Mouse (Mus musculus): ENCODE data around the gene Fuca2. TPM values are rescaled to one million over a fixed set of nuclear protein-coding genes. Genes with fewer than 3 reads are reported as not detected.
A peak's percentile ranks its signal among the peaks of the same experiment; 100 is the strongest.

Gene Fuca2
- polyA plus RNA-seq, 1 experiment = 11.1 TPM

DNA sequence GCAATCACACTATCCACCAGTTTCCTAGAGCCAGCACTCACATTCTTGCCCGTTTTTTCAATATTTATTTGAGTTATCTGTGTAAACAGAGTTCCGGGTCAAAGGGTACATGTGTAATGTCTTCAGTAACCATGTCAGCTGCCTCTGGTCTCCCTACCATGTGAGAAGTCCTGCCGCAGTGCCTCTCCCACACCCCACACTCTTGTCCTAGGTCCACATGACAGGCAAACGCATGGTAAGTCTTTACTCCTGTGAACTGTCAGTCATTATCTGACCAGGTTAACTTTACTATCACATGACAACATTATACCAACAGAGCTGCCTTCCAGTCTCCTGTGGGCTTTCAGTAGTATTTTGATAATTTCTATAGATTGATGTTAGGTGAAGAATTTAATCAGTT, 28.8 kb downstream of the Fuca2 start:
- no peaks in the 10 kb centered on the region for H3K27me3 ChIP-seq (ENCODE audit: control insufficient read depth, insufficient read depth, low read length)
- no peaks in the 10 kb centered on the region for H3K4me1 ChIP-seq (ENCODE audit: control insufficient read depth, insufficient read depth, insufficient read length)
- WGBS = 91% methylated on average over 4 of the region's 4 CpGs
- H3K27ac ChIP-seq (ENCODE audit: insufficient read depth, low read length) = no peak overlapping the region
- H3K4me3 ChIP-seq (ENCODE audit: extremely low read depth, insufficient read depth, insufficient read length) = no peak overlapping the region
- peaks cover 15% of the 10 kb centered on the region for H3K36me3 ChIP-seq (ENCODE audit: control insufficient read depth, insufficient read depth, low read length)
- TF ChIP-seq CTCF (IDR thresholded peaks at IDR 0.05; ENCODE audit: extremely low read depth, insufficient read depth, insufficient read length, insufficient replicate concordance) (no peak), POLR2A (IDR thresholded peaks at IDR 0.05; ENCODE audit: low read depth, low read length) (no peak)
- no peak for DNase-seq (ENCODE audit: low read depth in 1 of 2, low spot score in 2 of 2)

DNA sequence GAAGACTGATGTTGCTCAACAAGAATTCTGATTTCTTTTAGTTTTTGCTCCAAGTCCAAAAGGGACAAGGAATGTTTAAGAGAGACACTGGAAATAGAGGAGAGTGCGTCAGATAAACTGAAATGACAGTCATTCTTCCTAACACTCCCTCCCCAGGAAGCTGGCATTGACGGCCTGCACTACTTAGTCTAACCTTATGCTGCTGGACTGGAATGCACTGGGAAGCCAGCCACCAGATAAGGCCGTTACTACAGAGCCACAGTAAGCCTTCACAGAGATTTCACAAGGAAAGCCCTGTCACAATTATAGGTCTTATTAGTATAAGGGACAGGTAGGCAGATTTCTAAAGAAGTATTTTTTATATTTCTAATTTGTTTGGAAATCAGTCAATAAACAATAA, 35.4 kb downstream of the Fuca2 start:
- WGBS = 92% methylated on average over 3 of the region's 3 CpGs
- TF ChIP-seq POLR2A (IDR thresholded peaks at IDR 0.05; ENCODE audit: low read depth, low read length) (no peak), CTCF (IDR thresholded peaks at IDR 0.05; ENCODE audit: extremely low read depth, insufficient read depth, insufficient read length, insufficient replicate concordance) (no peak)
- Histone ChIP-seq H3K4me3 (ENCODE audit: extremely low read depth, insufficient read depth, insufficient read length) (no peak overlapping the region), H3K4me1 (ENCODE audit: control insufficient read depth, insufficient read depth, insufficient read length) (no peaks in the 10 kb centered on the region; the same call in 1 of the 2 replicates), H3K36me3 (ENCODE audit: control insufficient read depth, insufficient read depth, low read length) (peaks cover 23% of the 10 kb centered on the region), H3K27me3 (ENCODE audit: control insufficient read depth, insufficient read depth, low read length) (no peaks in the 10 kb centered on the region), H3K27ac (ENCODE audit: insufficient read depth, low read length) (no peak overlapping the region)
- no peak for DNase-seq (ENCODE audit: low read depth in 1 of 2, low spot score in 2 of 2)

DNA sequence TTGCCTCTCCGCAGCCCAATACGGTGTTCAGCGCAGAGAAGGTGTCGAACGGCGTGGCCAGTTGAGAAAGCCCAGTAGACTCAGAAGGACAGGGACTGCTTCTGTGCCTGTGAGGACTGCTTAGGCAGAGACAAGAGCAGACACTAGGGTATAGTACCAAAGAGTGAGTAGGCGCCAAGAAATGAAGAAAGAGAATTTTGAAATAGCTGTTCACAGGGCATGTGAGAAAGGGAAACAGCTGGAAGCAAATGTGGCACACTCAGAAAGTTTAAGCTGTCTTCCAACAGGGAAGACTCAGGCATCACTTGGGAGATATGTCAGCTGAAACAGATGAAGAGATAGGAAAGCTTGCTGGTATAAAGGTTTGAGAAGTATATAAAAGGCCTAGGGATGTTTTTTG, 37.4 kb downstream of the Fuca2 start:
- no peak overlapping the region for H3K27ac ChIP-seq (ENCODE audit: insufficient read depth, low read length)
- DNase-seq (ENCODE audit: low read depth in 1 of 2, low spot score in 2 of 2) = no peak
- 97% methylated on average over 7 of the region's 7 CpGs for WGBS
- TF ChIP-seq CTCF (IDR thresholded peaks at IDR 0.05; ENCODE audit: extremely low read depth, insufficient read depth, insufficient read length, insufficient replicate concordance) (no peak), POLR2A (IDR thresholded peaks at IDR 0.05; ENCODE audit: low read depth, low read length) (no peak)
- no peaks in the 10 kb centered on the region; the same call in 1 of the 2 replicates for H3K4me1 ChIP-seq (ENCODE audit: control insufficient read depth, insufficient read depth, insufficient read length)
- H3K36me3 ChIP-seq (ENCODE audit: control insufficient read depth, insufficient read depth, low read length) = peaks cover 20% of the 10 kb centered on the region
- H3K4me3 ChIP-seq (ENCODE audit: extremely low read depth, insufficient read depth, insufficient read length) = no peak overlapping the region
- H3K27me3 ChIP-seq (ENCODE audit: control insufficient read depth, insufficient read depth, low read length) = no peaks in the 10 kb centered on the region

DNA sequence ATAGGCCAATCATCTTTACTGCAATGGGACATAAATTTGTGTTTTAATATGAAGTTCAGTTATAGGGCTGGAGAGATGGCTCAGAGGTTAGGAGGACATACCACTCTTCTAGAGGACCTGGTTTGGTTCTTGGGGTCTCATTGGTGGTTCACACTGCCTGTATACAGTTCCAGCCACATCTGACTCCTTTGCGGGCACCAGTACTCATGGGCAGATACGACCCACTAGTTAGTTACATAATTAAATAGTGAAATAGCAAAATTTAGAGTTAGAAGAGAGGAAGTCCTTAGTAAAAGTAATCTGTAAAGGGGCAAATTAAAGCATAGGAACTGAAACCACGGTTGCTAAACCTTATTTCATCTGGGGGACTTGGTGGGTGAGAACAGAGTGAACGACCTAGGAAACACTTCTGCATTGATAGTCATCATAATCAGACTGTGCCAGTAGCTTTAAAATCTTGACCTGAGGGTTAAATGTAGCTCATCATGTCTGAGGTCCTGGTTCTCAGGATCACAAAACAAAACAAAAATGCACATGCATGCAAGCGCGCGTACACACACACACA, 40.5 kb downstream of the Fuca2 start:
- no peak for DNase-seq (ENCODE audit: low read depth in 1 of 2, low spot score in 2 of 2)
- TF ChIP-seq CTCF (IDR thresholded peaks at IDR 0.05; ENCODE audit: extremely low read depth, insufficient read depth, insufficient read length, insufficient replicate concordance) (no peak), POLR2A (IDR thresholded peaks at IDR 0.05; ENCODE audit: low read depth, low read length) (no peak)
- WGBS = 77% methylated on average over 7 of the region's 7 CpGs

DNA sequence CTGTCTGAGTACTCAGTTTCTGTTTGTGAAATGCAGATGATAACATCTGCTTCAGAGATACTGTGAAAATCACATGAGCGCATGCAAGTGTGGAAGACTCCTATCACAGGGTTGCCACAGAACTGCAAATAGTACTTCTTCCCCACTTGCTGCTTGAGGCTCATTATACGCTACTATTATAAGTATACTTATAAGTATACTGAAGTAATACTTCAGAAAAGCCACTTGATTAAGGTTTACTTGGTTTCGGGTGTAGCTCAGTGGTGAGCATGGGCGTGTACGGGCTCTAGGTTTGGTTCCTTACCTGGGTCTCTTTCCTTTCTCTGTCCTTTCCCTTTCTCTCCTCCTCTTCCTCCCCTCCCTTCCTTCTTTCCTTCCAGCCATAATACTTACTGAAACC, 42.4 kb downstream of the Fuca2 start:
- Histone ChIP-seq H3K27me3 (ENCODE audit: control insufficient read depth, insufficient read depth, low read length) (no peaks in the 10 kb centered on the region), H3K4me3 (ENCODE audit: extremely low read depth, insufficient read depth, insufficient read length) (no peak overlapping the region), H3K27ac (ENCODE audit: insufficient read depth, low read length) (no peak overlapping the region), H3K4me1 (ENCODE audit: control insufficient read depth, insufficient read depth, insufficient read length) (no peaks in the 10 kb centered on the region; the same call in 1 of the 2 replicates), H3K36me3 (ENCODE audit: control insufficient read depth, insufficient read depth, low read length) (peaks cover 11% of the 10 kb centered on the region; the same call in 1 of the 2 replicates)
- DNase-seq (ENCODE audit: low read depth in 1 of 2, low spot score in 2 of 2) = no peak
- TF ChIP-seq POLR2A (IDR thresholded peaks at IDR 0.05; ENCODE audit: low read depth, low read length) (no peak), CTCF (IDR thresholded peaks at IDR 0.05; ENCODE audit: extremely low read depth, insufficient read depth, insufficient read length, insufficient replicate concordance) (no peak)
- WGBS = 95% methylated on average over 5 of the region's 5 CpGs

More for the DNA sequence above, 40.5 kb downstream of the Fuca2 start:
- H3K27ac ChIP-seq (ENCODE audit: insufficient read depth, low read length) = no peak overlapping the region
- H3K36me3 ChIP-seq (ENCODE audit: control insufficient read depth, insufficient read depth, low read length) = peaks cover 15% of the 10 kb centered on the region
- no peak overlapping the region for H3K4me3 ChIP-seq (ENCODE audit: extremely low read depth, insufficient read depth, insufficient read length)
- no peaks in the 10 kb centered on the region; the same call in 1 of the 2 replicates for H3K4me1 ChIP-seq (ENCODE audit: control insufficient read depth, insufficient read depth, insufficient read length)
- no peaks in the 10 kb centered on the region for H3K27me3 ChIP-seq (ENCODE audit: control insufficient read depth, insufficient read depth, low read length)

DNA sequence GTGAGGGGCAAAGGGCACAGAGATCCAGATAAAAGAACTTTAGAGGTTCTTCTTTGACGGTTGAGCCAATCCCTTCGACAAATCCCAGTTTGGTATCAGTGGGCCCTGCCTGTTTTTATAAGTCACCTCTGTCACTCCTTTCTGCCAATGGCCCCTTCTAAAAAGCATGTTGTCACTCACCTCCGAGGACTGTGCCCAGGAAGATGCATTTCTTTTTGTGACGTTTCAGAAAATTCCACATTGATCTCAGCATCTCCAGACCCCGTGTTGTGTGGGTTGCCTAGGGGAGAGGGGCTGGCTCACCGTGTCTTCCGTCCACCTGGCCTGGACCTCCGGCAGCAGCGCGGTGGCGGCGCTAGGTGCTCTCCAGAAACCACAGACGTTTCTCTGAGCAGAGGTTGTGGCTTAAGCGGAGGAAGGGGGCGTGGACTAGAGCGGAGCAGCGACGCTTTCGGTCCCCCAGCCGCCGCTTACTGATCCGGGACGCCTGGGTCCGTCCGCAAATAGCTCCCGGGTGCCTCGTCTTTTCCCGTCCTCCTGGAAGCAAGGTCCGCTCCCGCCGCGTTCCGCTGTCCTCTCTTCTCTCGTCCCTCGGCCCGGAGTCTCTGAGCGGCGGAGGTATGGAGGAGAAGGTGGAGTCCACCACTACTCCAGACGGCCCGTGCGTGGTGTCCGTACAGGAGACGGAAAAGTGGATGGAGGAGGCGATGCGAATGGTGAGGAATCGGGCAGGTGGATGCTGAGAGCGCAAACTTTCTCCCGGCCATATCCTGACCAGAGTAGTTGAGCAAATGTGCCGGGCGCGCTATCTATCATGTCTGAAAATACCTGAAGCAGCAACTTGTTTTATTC, 53.5 kb downstream of the Fuca2 start, which contains the start of the genes Adat2 and Pex3:
TSS of gene Adat2 (plus strand) at position 249 of the 852 bp plus-strand sequence.
TSS of gene Pex3 (minus strand) at position 497 of the 852 bp plus-strand sequence.
- H3K36me3 ChIP-seq (ENCODE audit: control insufficient read depth, insufficient read depth, low read length) = peaks cover 2% of the 10 kb centered on the region; the same call in 1 of the 2 replicates
- H3K27me3 ChIP-seq (ENCODE audit: control insufficient read depth, insufficient read depth, low read length) = no peaks in the 10 kb centered on the region
- peak within 1 kb of the TSS; percentile 89 for H3K4me3 ChIP-seq (ENCODE audit: extremely low read depth, insufficient read depth, insufficient read length)
- no peaks in the 10 kb centered on the region for H3K4me1 ChIP-seq (ENCODE audit: control insufficient read depth, insufficient read depth, insufficient read length)
- WGBS = under 1% methylated on average over 51 of the region's 51 CpGs
- H3K27ac ChIP-seq (ENCODE audit: insufficient read depth, low read length) = peak within 1 kb of the TSS; percentile 78
- DNase-seq (ENCODE audit: low read depth in 1 of 2, low spot score in 2 of 2) = peak; percentile 84
- no peak for TF ChIP-seq CTCF (IDR thresholded peaks at IDR 0.05; ENCODE audit: extremely low read depth, insufficient read depth, insufficient read length, insufficient replicate concordance)
- TF ChIP-seq POLR2A (IDR thresholded peaks at IDR 0.05; ENCODE audit: low read depth, low read length) = 0 out of 2 replicates have a peak, but pooled peaks have one; percentile 2
